Mouse (Mus musculus) neural tube, embryonic 15.5 days (tissue): ENCODE measurements around the gene Gm42906. TPM values are rescaled to one million over a fixed set of nuclear protein-coding genes. Genes with fewer than 3 reads are reported as not detected.

Source experiments
- ATAC-seq: fragments of 200-750 bp; cut with Nextera tagmentation; 2 replicates; pipeline ENCODE4 v1.8.0; 2017; ENCODE audit warnings: mild to moderate bottlenecking, moderate TSS enrichment, moderate library complexity; ENCODE audit not compliant: low FRiP score
- H3K27ac ChIP-seq: fragments of 300-500 bp; sonication (generic); replicated peaks from 2 replicates; pipeline ENCODE4 v1.5.1; 2015; ENCODE audit warnings: mild to moderate bottlenecking, inconsistent platforms
- H3K27me3 ChIP-seq: fragments of 300-500 bp; sonication (generic); replicated peaks from 2 replicates; pipeline ENCODE4 v1.6.1; 2015; ENCODE audit warnings: inconsistent platforms
- H3K36me3 ChIP-seq: fragments of 300-500 bp; sonication (generic); 2 replicates; pipeline ENCODE4 v1.6.1; 2015; ENCODE audit warnings: inconsistent platforms
- H3K4me1 ChIP-seq: fragments of 300-500 bp; sonication (generic); 2 replicates; pipeline ENCODE4 v1.6.1; 2015; ENCODE audit warnings: inconsistent platforms
- H3K4me2 ChIP-seq: fragments of 300-500 bp; sonication (generic); 2 replicates; pipeline ENCODE4 v1.6.1; 2015; ENCODE audit warnings: inconsistent platforms, mild to moderate bottlenecking, moderate library complexity
- H3K4me3 ChIP-seq: fragments of 300-500 bp; sonication (generic); replicated peaks from 2 replicates; pipeline ENCODE4 v1.5.1; 2015; ENCODE audit warnings: mild to moderate bottlenecking, inconsistent platforms
- H3K9ac ChIP-seq: fragments of 300-500 bp; sonication (generic); replicated peaks from 2 replicates; pipeline ENCODE4 v1.6.1; 2015; ENCODE audit warnings: mild to moderate bottlenecking, inconsistent platforms
- H3K9me3 ChIP-seq: fragments of 300-500 bp; sonication (generic); replicated peaks from 2 replicates; pipeline ENCODE4 v1.6.1; 2016; ENCODE audit warnings: inconsistent platforms
- WGBS: fragments of 180-500 bp; shearing (Covaris S2); methylation state at CpG from one replicate; pipeline ENCODE4 v1.1.7; 2015; ENCODE audit warnings: mixed read lengths; 5-methylcytosine and 5-hydroxymethylcytosine counted together
- polyA plus RNA-seq: library from polyadenylated mRNA; unstranded; fragments of >200 nt; fragmentation: Nextera tagmentation; extraction: Ambion mirVana; gene quantifications from 2 replicates; pipeline ENCODE4 v1.2.1, GENCODE M21; 2015

The Gm42906 gene
- polyA plus RNA-seq, 1 experiment from 2014 or later, result not detected

- Histone ChIP-seq H3K4me1 (0 out of 2 replicates have a peak, but pooled peaks cover 2% of the 10 kb centered on the region), H3K9ac (no peak overlapping the region), H3K27ac (no peak overlapping the region; the same call in 1 of the 2 replicates), H3K9me3 (no peaks in the 10 kb centered on the region), H3K27me3 (no peaks in the 10 kb centered on the region), H3K4me3 (no peak overlapping the region), H3K4me2 (no peak overlapping the region), H3K36me3 (no peaks in the 10 kb centered on the region)
- WGBS, result 75% methylated on average over 6 of the region's 6 CpGs
- ATAC-seq, result no peak
Observed at GRCm38 (mm10) chr5:151135965-151136364, 292.0 kb downstream of the Gm42906 start.

- Histone ChIP-seq H3K27me3 (no peaks in the 10 kb centered on the region), H3K27ac (no peak overlapping the region), H3K4me1 (0 out of 2 replicates have a peak, but pooled peaks cover 2% of the 10 kb centered on the region), H3K36me3 (no peaks in the 10 kb centered on the region), H3K4me2 (no peak overlapping the region), H3K9me3 (no peaks in the 10 kb centered on the region), H3K4me3 (no peak overlapping the region), H3K9ac (no peak overlapping the region)
- 82% methylated on average over 8 of the region's 8 CpGs for WGBS
- ATAC-seq, result no peak
Observed at GRCm38 (mm10) chr5:151135078-151135826, 292.7 kb downstream of the Gm42906 start.

GRCm38 (mm10) chr5:151134202-151134601 lies 293.8 kb downstream of the Gm42906 start:
- no peak overlapping the region for H3K27ac ChIP-seq
- 96% methylated on average over 4 of the region's 4 CpGs for WGBS
- no peaks in the 10 kb centered on the region for H3K36me3 ChIP-seq
- no peak for ATAC-seq
- no peak overlapping the region for H3K4me2 ChIP-seq
- H3K4me3 ChIP-seq, result no peak overlapping the region
- no peak overlapping the region for H3K9ac ChIP-seq
- H3K27me3 ChIP-seq, result no peaks in the 10 kb centered on the region
- H3K9me3 ChIP-seq, result no peaks in the 10 kb centered on the region
- H3K4me1 ChIP-seq, result 0 out of 2 replicates have a peak, but pooled peaks cover 2% of the 10 kb centered on the region

GRCm38 (mm10) chr5:151133744-151134143 lies 294.2 kb downstream of the Gm42906 start:
- no peaks in the 10 kb centered on the region for H3K9me3 ChIP-seq
- WGBS, result 94% methylated on average over 14 of the region's 14 CpGs
- H3K4me1 ChIP-seq, result 0 out of 2 replicates have a peak, but pooled peaks cover 2% of the 10 kb centered on the region
- H3K27ac ChIP-seq, result no peak overlapping the region
- no peaks in the 10 kb centered on the region for H3K36me3 ChIP-seq
- no peak for ATAC-seq
- H3K4me2 ChIP-seq, result no peak overlapping the region
- no peaks in the 10 kb centered on the region for H3K27me3 ChIP-seq
- no peak overlapping the region for H3K9ac ChIP-seq
- no peak overlapping the region for H3K4me3 ChIP-seq

GRCm38 (mm10) chr5:151129762-151130161 lies 298.2 kb downstream of the Gm42906 start:
- ATAC-seq, result no peak
- H3K27me3 ChIP-seq, result no peaks in the 10 kb centered on the region
- no peak overlapping the region for H3K27ac ChIP-seq
- 80% methylated on average over 2 of the region's 2 CpGs for WGBS
- no peaks in the 10 kb centered on the region for H3K9me3 ChIP-seq
- H3K9ac ChIP-seq, result no peak overlapping the region
- no peak overlapping the region for H3K4me3 ChIP-seq
- no peaks in the 10 kb centered on the region for H3K36me3 ChIP-seq
- H3K4me1 ChIP-seq, result peaks cover 13% of the 10 kb centered on the region
- H3K4me2 ChIP-seq, result no peak overlapping the region

GRCm38 (mm10) chr5:151127298-151127717 lies 300.7 kb downstream of the Gm42906 start:
- Histone ChIP-seq H3K4me1 (peaks cover 13% of the 10 kb centered on the region), H3K4me3 (no peak overlapping the region; the same call in 1 of the 2 replicates), H3K36me3 (no peaks in the 10 kb centered on the region), H3K27me3 (no peaks in the 10 kb centered on the region), H3K27ac (peak overlapping the region; percentile 28; the same call in 1 of the 2 replicates), H3K9ac (no peak overlapping the region), H3K9me3 (0 out of 2 replicates have a peak, but pooled peaks cover 2% of the 10 kb centered on the region), H3K4me2 (peak overlapping the region; percentile 38)
- ATAC-seq, result no peak
- WGBS, result 47% methylated on average over 6 of the region's 6 CpGs

GRCm38 (mm10) chr5:151126608-151127005 lies 301.4 kb downstream of the Gm42906 start:
- Histone ChIP-seq H3K36me3 (no peaks in the 10 kb centered on the region), H3K9ac (no peak overlapping the region), H3K4me3 (peak overlapping the region; percentile 7; the same call in 1 of the 2 replicates), H3K4me2 (peak overlapping the region; percentile 38), H3K27me3 (no peaks in the 10 kb centered on the region), H3K4me1 (peaks cover 13% of the 10 kb centered on the region), H3K9me3 (0 out of 2 replicates have a peak, but pooled peaks cover 2% of the 10 kb centered on the region), H3K27ac (peak overlapping the region; percentile 43)
- ATAC-seq, result no peak
- 53% methylated on average over 10 of the region's 10 CpGs for WGBS

- H3K4me2 ChIP-seq, result peak overlapping the region; percentile 38
- no peak overlapping the region for H3K9ac ChIP-seq
- WGBS, result 41% methylated on average over 6 of the region's 6 CpGs
- no peaks in the 10 kb centered on the region for H3K27me3 ChIP-seq
- H3K27ac ChIP-seq, result peak overlapping the region; percentile 43
- H3K36me3 ChIP-seq, result no peaks in the 10 kb centered on the region
- no peak for ATAC-seq
- H3K9me3 ChIP-seq, result 0 out of 2 replicates have a peak, but pooled peaks cover 2% of the 10 kb centered on the region
- peak overlapping the region; percentile 7 for H3K4me3 ChIP-seq
- H3K4me1 ChIP-seq, result peaks cover 13% of the 10 kb centered on the region
Observed at GRCm38 (mm10) chr5:151125985-151126607, 301.9 kb downstream of the Gm42906 start.

- WGBS, result 95% methylated on average over 2 of the region's 2 CpGs
- ATAC-seq, result no peak
- Histone ChIP-seq H3K9ac (no peak overlapping the region), H3K4me1 (no peaks in the 10 kb centered on the region; the same call in 1 of the 2 replicates), H3K4me2 (no peak overlapping the region), H3K4me3 (no peak overlapping the region), H3K27ac (no peak overlapping the region), H3K36me3 (no peaks in the 10 kb centered on the region), H3K27me3 (no peaks in the 10 kb centered on the region), H3K9me3 (0 out of 2 replicates have a peak, but pooled peaks cover 2% of the 10 kb centered on the region)
Observed at GRCm38 (mm10) chr5:151117846-151118245, 310.1 kb downstream of the Gm42906 start.

GRCm38 (mm10) chr5:151116192-151116887 lies 311.6 kb downstream of the Gm42906 start:
- H3K9me3 ChIP-seq, result no peaks in the 10 kb centered on the region

GRCm38 (mm10) chr5:151112743-151113142 lies 315.2 kb downstream of the Gm42906 start:
- Histone ChIP-seq H3K36me3 (no peaks in the 10 kb centered on the region), H3K4me3 (no peak overlapping the region), H3K9me3 (no peaks in the 10 kb centered on the region), H3K27ac (no peak overlapping the region), H3K4me1 (peaks cover 9% of the 10 kb centered on the region), H3K4me2 (no peak overlapping the region), H3K27me3 (no peaks in the 10 kb centered on the region), H3K9ac (no peak overlapping the region)
- WGBS, result 76% methylated on average over 9 of the region's 9 CpGs
- ATAC-seq, result no peak

More at GRCm38 (mm10) chr5:151116192-151116887, 311.6 kb downstream of the Gm42906 start:
- H3K36me3 ChIP-seq, result no peaks in the 10 kb centered on the region
- ATAC-seq, result no peak
- no peak overlapping the region for H3K4me2 ChIP-seq
- H3K4me3 ChIP-seq, result no peak overlapping the region
- no peak overlapping the region for H3K27ac ChIP-seq
- H3K9ac ChIP-seq, result no peak overlapping the region
- no peaks in the 10 kb centered on the region; the same call in 1 of the 2 replicates for H3K4me1 ChIP-seq
- 89% methylated on average over 5 of the region's 5 CpGs for WGBS
- H3K27me3 ChIP-seq, result no peaks in the 10 kb centered on the region
